Mouse (Mus musculus): ENCODE measurements at regions not wholly inside any gene's neighbourhood (a gene's known extent, or its start where the extent isn't known, plus 50 kb on each side); places are given as distances from the start of the nearest gene placed in this dataset.

DNA sequence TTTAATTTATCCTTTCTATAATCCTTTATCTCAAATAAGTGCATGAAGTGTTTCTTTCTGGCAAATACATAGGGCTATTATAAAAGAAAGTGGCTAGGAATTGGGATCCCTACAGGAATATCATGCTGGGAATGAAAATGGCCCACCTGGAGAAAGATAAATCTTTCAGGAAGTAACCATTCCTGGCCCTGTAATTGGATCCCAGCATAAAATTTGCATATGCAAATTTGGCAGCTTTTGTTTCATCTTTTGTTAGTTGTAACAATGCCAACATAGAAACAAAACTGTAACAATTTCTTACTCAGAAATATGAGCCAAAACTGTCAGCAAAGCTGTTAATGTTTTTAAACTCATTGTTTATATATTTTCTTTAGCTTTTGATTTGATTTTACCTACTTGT, 430.0 kb upstream of the Gm20594 start:
- Histone ChIP-seq H3K4me1 (replicated peaks; ENCODE audit: control insufficient read depth, insufficient read depth) (no peaks in the 10 kb centered on the region), H3K4me3 (ENCODE audit: low read depth, low read length) (no peak overlapping the region), H3K27me3 (ENCODE audit: control insufficient read depth, insufficient read depth, low read length) (no peaks in the 10 kb centered on the region), H3K4me2 (replicated peaks; ENCODE audit: low read depth) (no peak overlapping the region), H3K36me3 (ENCODE audit: control insufficient read depth, insufficient read depth, low read length) (no peaks in the 10 kb centered on the region), H3K27ac (replicated peaks) (no peak overlapping the region), H3K9me3 (ENCODE audit: control insufficient read depth, low read length) (no peaks in the 10 kb centered on the region), H3K9ac (ENCODE audit: low read length) (no peak overlapping the region)
- TF ChIP-seq CTCF (IDR thresholded peaks at IDR 0.05; ENCODE audit: low read depth) (no peak), EP300 (optimal IDR thresholded peaks at IDR 0.05) (no peak)
- ATAC-seq (ENCODE audit: low FRiP score, low TSS enrichment): no peak
- DNase-seq (ENCODE audit: low spot score): no peak

DNA sequence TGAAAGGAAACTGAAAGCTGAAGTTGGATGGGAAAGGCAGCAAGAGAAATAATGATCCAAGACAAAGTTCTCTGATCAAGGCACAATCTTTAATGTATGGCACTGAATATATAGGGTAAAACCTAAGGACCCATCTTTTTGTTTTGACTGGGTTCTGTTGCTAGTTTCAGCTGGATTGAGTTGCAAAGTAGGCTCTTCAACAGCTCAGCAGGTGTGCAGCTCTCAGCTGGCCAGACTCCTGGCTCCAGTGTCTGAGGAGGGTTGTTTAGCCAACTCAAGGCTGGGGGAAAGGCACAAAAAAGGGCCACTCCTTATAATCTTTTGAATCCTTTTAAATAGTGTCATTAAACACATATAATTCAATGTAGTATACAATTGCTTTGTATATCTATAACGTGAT, 416.6 kb upstream of the Gm20594 start:
- no peak for ATAC-seq (ENCODE audit: low FRiP score, low TSS enrichment)
- H3K36me3 ChIP-seq (ENCODE audit: control insufficient read depth, insufficient read depth, low read length): no peaks in the 10 kb centered on the region
- no peak overlapping the region for H3K4me3 ChIP-seq (ENCODE audit: low read depth, low read length)
- H3K27ac ChIP-seq (replicated peaks): no peak overlapping the region
- no peak overlapping the region for H3K4me2 ChIP-seq (replicated peaks; ENCODE audit: low read depth)
- no peak for DNase-seq (ENCODE audit: low spot score)
- TF ChIP-seq CTCF (IDR thresholded peaks at IDR 0.05; ENCODE audit: low read depth) (no peak), EP300 (optimal IDR thresholded peaks at IDR 0.05) (no peak)
- no peaks in the 10 kb centered on the region for H3K4me1 ChIP-seq (replicated peaks; ENCODE audit: control insufficient read depth, insufficient read depth)
- WGBS: 29% methylated on average over 1 of the region's 1 CpGs
- H3K27me3 ChIP-seq (ENCODE audit: control insufficient read depth, insufficient read depth, low read length): no peaks in the 10 kb centered on the region
- no peaks in the 10 kb centered on the region for H3K9me3 ChIP-seq (ENCODE audit: control insufficient read depth, low read length)
- H3K9ac ChIP-seq (ENCODE audit: low read length): no peak overlapping the region

DNA sequence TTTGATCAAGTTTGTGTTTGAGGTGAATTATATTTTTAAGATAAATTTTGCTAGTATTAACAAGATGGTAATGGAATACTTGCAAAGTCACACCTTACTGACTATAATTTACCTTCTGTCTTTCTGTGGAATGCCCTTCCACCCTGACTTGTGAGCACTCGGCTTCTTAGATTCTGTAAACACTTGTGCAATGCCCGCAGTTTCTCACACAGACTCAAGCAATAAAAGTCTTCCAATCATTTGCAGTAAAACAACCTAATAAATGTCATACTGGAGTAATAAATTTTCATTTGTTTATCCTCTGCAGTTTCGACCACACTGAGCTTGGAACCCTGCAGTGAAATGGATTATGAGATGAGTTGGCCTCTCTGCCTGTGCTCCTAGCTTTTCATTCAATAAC, 408.8 kb upstream of the Gm20594 start:
- ATAC-seq (ENCODE audit: low FRiP score, low TSS enrichment) (no peak), DNase-seq (ENCODE audit: low spot score) (no peak)
- no peak overlapping the region for H3K9ac ChIP-seq (ENCODE audit: low read length)
- no peak overlapping the region for H3K27ac ChIP-seq (replicated peaks)
- H3K27me3 ChIP-seq (ENCODE audit: control insufficient read depth, insufficient read depth, low read length): no peaks in the 10 kb centered on the region
- no peaks in the 10 kb centered on the region for H3K36me3 ChIP-seq (ENCODE audit: control insufficient read depth, insufficient read depth, low read length)
- 44% methylated on average over 3 of the region's 3 CpGs for WGBS
- H3K9me3 ChIP-seq (ENCODE audit: control insufficient read depth, low read length): no peaks in the 10 kb centered on the region
- no peaks in the 10 kb centered on the region for H3K4me1 ChIP-seq (replicated peaks; ENCODE audit: control insufficient read depth, insufficient read depth)
- TF ChIP-seq CTCF (IDR thresholded peaks at IDR 0.05; ENCODE audit: low read depth) (no peak), EP300 (optimal IDR thresholded peaks at IDR 0.05) (no peak)
- H3K4me3 ChIP-seq (ENCODE audit: low read depth, low read length): no peak overlapping the region
- no peak overlapping the region for H3K4me2 ChIP-seq (replicated peaks; ENCODE audit: low read depth)

- no peaks in the 10 kb centered on the region for H3K27me3 ChIP-seq (ENCODE audit: control insufficient read depth, insufficient read depth, low read length)
- no peaks in the 10 kb centered on the region for H3K9me3 ChIP-seq (ENCODE audit: control insufficient read depth, low read length)
- ATAC-seq (ENCODE audit: low FRiP score, low TSS enrichment) (no peak), DNase-seq (ENCODE audit: low spot score) (no peak)
- WGBS: 95% methylated on average over 1 of the region's 1 CpGs
- H3K9ac ChIP-seq (ENCODE audit: low read length): no peak overlapping the region
- no peak overlapping the region for H3K4me3 ChIP-seq (ENCODE audit: low read depth, low read length)
- H3K4me1 ChIP-seq (replicated peaks; ENCODE audit: control insufficient read depth, insufficient read depth): no peaks in the 10 kb centered on the region
- TF ChIP-seq CTCF (IDR thresholded peaks at IDR 0.05; ENCODE audit: low read depth) (peak; percentile 33; the same call in 1 of the 2 replicates), EP300 (optimal IDR thresholded peaks at IDR 0.05) (no peak)
- H3K4me2 ChIP-seq (replicated peaks; ENCODE audit: low read depth): no peak overlapping the region
- H3K27ac ChIP-seq (replicated peaks): no peak overlapping the region
- no peaks in the 10 kb centered on the region for H3K36me3 ChIP-seq (ENCODE audit: control insufficient read depth, insufficient read depth, low read length)
Measured at GRCm38 (mm10) chr6:79445821-79446220, 371.9 kb upstream of the Gm20594 start.

GRCm38 (mm10) chr6:79491245-79491644, 326.5 kb upstream of the Gm20594 start:
- no peak overlapping the region for H3K27ac ChIP-seq (replicated peaks)

DNA sequence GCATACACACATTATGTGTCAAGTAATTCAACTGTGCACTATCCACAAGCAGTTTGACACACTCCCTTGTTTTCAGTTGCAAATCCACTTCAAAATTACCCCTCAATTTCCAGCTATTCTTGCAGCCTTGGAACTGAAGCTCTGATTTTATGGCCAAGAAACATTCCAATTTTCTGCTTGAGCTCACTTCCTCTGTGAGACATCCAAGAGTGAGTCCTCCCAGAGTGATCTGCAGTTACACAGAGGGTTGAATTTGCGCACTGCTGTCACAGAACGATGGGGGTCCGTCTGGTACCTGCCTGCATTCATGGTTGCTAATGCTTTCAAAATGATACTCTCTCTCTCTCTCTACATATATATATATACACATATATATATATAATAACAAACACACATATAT, 317.1 kb upstream of the Gm20594 start:
- DNase-seq (ENCODE audit: low spot score) (no peak), ATAC-seq (ENCODE audit: low FRiP score, low TSS enrichment) (no peak)
- TF ChIP-seq EP300 (optimal IDR thresholded peaks at IDR 0.05) (no peak), CTCF (IDR thresholded peaks at IDR 0.05; ENCODE audit: low read depth) (no peak)
- WGBS: 79% methylated on average over 3 of the region's 3 CpGs
- Histone ChIP-seq H3K4me1 (replicated peaks; ENCODE audit: control insufficient read depth, insufficient read depth) (no peaks in the 10 kb centered on the region), H3K27ac (replicated peaks) (no peak overlapping the region), H3K9me3 (ENCODE audit: control insufficient read depth, low read length) (no peaks in the 10 kb centered on the region), H3K4me2 (replicated peaks; ENCODE audit: low read depth) (no peak overlapping the region), H3K27me3 (ENCODE audit: control insufficient read depth, insufficient read depth, low read length) (no peaks in the 10 kb centered on the region), H3K4me3 (ENCODE audit: low read depth, low read length) (no peak overlapping the region), H3K9ac (ENCODE audit: low read length) (no peak overlapping the region), H3K36me3 (ENCODE audit: control insufficient read depth, insufficient read depth, low read length) (no peaks in the 10 kb centered on the region)

More at GRCm38 (mm10) chr6:79491245-79491644, 326.5 kb upstream of the Gm20594 start:
- WGBS: 62% methylated on average over 2 of the region's 2 CpGs
- Histone ChIP-seq H3K36me3 (ENCODE audit: control insufficient read depth, insufficient read depth, low read length) (no peaks in the 10 kb centered on the region), H3K4me3 (ENCODE audit: low read depth, low read length) (no peak overlapping the region), H3K4me1 (replicated peaks; ENCODE audit: control insufficient read depth, insufficient read depth) (no peaks in the 10 kb centered on the region), H3K9me3 (ENCODE audit: control insufficient read depth, low read length) (no peaks in the 10 kb centered on the region), H3K4me2 (replicated peaks; ENCODE audit: low read depth) (no peak overlapping the region), H3K27me3 (ENCODE audit: control insufficient read depth, insufficient read depth, low read length) (no peaks in the 10 kb centered on the region), H3K9ac (ENCODE audit: low read length) (no peak overlapping the region)
- DNase-seq (ENCODE audit: low spot score) (no peak), ATAC-seq (ENCODE audit: low FRiP score, low TSS enrichment) (no peak)
- no peak for TF ChIP-seq EP300 (optimal IDR thresholded peaks at IDR 0.05)
- TF ChIP-seq CTCF (IDR thresholded peaks at IDR 0.05; ENCODE audit: low read depth): no peak
